Mouse (Mus musculus) thymus, postnatal 25 days (tissue): ENCODE measurements around the gene Fam160b1.

Experiments
- DNase-seq: peaks from one replicate; pipeline ENCODE4 v3.0.0; 2022

Fam160b1 gene

GRCm38 (mm10) chr19:57344678-57345077 lies 15.8 kb upstream of the Fam160b1 start:
- no peak for DNase-seq

- no peak for DNase-seq
Measured at GRCm38 (mm10) chr19:57349096-57349495, 11.4 kb upstream of the Fam160b1 start.

- DNase-seq: no peak
Measured at GRCm38 (mm10) chr19:57352337-57352935, 8.0 kb upstream of the Fam160b1 start.

- no peak for DNase-seq
Measured at GRCm38 (mm10) chr19:57353228-57353627, 7.3 kb upstream of the Fam160b1 start.

GRCm38 (mm10) chr19:57354050-57354449 lies 6.4 kb upstream of the Fam160b1 start:
- no peak for DNase-seq

GRCm38 (mm10) chr19:57354715-57355114 lies 5.8 kb upstream of the Fam160b1 start:
- no peak for DNase-seq

- peak; percentile 84 for DNase-seq
Measured at GRCm38 (mm10) chr19:57355451-57356251, 4.8 kb upstream of the Fam160b1 start.

GRCm38 (mm10) chr19:57356273-57356672 lies 4.2 kb upstream of the Fam160b1 start:
- peak; percentile 67 for DNase-seq

GRCm38 (mm10) chr19:57357244-57357643 lies 3.2 kb upstream of the Fam160b1 start:
- no peak for DNase-seq

- no peak for DNase-seq
Measured at GRCm38 (mm10) chr19:57357811-57358210, 2.7 kb upstream of the Fam160b1 start.

- peak; percentile 87 for DNase-seq
Measured at GRCm38 (mm10) chr19:57358322-57358721, 2.2 kb upstream of the Fam160b1 start.

GRCm38 (mm10) chr19:57358836-57359598 lies 1.5 kb upstream of the Fam160b1 start:
- no peak for DNase-seq

- peak; percentile 67 for DNase-seq
Measured at GRCm38 (mm10) chr19:57359701-57360326, 666 bp upstream of the Fam160b1 start.

GRCm38 (mm10) chr19:57361131-57361938 lies 855 bp downstream of the Fam160b1 start:
- peak; percentile 60 for DNase-seq

- no peak for DNase-seq
Measured at GRCm38 (mm10) chr19:57361939-57362307, 1.4 kb downstream of the Fam160b1 start.

- DNase-seq: no peak
Measured at GRCm38 (mm10) chr19:57362586-57362985, 2.1 kb downstream of the Fam160b1 start.

- DNase-seq: no peak
Measured at GRCm38 (mm10) chr19:57363076-57363475, 2.6 kb downstream of the Fam160b1 start.

- no peak for DNase-seq
Measured at GRCm38 (mm10) chr19:57363538-57363937, 3.1 kb downstream of the Fam160b1 start.

- no peak for DNase-seq
Measured at GRCm38 (mm10) chr19:57364942-57365673, 4.6 kb downstream of the Fam160b1 start.

- no peak for DNase-seq
Measured at GRCm38 (mm10) chr19:57366007-57366406, 5.5 kb downstream of the Fam160b1 start.

- no peak for DNase-seq
Measured at GRCm38 (mm10) chr19:57366626-57367025, 6.1 kb downstream of the Fam160b1 start.

GRCm38 (mm10) chr19:57367201-57367600 lies 6.7 kb downstream of the Fam160b1 start:
- DNase-seq: no peak
